Mouse (Mus musculus) retina, postnatal 7 days (tissue): ENCODE measurements around the gene Lrp4.

Experiments used
- DNase-seq: peaks from one replicate; pipeline ENCODE4 v3.0.0-alpha.2; 2012; ENCODE audit warnings: low read depth, low spot score

Gene Lrp4

DNA sequence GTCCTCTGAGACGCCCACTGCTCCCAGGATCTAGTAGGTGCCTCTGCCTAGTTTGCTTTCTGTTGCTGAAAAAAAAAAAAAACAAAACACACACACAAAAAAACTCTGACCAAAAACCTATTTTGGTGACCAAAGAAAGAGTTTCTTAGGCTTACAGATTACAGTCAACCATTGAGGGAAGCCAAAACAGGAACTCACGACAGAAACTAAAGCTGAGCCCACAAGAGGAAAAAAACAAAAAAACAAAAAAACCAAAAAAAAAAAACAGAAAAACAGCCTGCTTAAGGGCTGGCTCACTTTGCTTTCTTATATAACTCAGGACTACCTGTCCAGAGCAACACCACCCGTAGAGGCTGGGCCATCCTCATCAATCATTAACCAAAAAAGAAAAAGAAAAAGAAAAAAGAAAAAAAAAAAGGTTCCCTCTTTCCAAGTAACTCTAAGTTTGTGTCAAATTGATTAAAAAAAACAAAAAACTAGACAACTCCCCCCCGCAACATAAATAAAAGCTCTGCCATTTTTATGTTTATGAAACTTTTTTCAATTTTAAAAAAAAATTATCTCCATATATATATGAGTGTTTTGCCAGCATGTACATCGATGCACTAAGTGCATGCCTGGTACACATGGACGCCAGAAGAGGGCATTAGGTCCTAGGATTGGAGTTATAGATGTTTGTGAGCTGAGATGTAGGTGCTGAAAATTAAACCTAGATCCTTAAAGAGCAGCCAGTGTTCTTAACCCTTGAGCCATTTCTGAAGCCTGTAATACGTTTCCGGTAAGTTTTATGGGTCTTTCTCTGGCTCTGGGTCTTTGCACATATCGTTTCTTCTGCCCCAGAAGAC lies 3.9 kb upstream of the Lrp4 start:
- DNase-seq, result no peak

DNA sequence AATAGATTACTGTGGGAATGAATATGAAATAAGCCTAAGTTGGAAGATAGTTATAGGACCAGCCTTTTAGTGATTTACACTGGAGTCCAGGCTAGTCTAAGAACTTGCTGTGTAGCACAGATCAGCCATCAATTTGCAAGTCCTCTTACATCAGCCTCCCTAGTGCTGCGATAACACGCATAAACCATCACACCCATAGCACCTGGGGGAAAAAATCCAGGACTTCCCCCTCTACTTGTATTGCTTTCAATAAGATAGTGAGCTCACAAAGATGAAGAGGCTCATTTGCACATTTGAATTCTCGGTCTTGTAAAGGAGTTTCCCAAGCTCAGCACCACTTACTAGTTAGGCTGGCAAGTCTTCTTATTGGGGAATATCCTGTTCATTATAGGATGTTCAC lies 2.9 kb upstream of the Lrp4 start:
- no peak for DNase-seq

DNA sequence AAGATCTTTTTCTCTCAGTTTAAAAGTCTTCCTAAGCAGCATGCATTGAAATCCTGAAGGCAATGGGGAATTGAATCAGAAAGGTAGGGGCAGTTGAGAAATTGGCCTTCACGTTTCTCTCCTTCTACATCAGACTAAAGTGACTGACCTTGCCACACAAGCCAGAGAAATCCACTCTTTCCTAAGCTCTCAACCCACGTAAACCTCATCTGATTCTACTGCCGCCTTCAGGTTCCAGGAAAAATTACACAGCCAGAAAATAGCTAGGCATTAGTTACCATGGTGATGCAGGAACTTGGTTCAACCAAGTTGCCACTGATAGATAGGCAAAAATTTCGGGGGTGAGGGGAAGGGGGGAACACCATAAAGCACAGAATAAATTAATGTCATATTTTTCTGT lies 1.5 kb upstream of the Lrp4 start:
- DNase-seq, result no peak

DNA sequence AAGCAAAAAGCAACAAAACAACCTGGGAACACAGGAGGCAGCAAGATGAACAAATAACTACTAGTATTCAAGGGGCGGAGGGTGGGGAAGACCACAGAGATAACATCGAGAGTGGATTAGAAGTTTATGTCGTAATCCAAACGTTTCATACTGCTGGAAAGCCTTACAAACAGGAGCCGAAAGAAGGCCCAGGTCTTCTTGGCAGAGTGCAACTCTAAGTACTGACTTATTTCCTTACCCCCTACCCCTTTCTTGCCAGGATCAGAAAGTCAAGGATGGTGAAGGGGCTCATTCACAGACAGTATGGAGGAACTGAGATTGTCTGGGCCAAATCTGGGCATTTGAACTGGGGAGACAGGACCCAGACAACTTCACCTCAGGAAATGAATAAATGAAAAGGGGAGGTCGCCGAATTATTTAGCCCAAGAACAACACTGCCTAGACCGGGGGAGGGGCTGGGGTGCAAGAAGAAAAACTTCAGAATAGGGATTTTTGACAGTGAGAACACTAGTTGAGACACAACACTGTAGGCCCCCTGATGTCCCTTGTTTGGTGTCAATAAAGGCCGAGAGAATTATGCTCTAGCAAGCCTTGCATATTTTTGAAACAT lies 715 bp upstream of the Lrp4 start:
- no peak for DNase-seq

DNA sequence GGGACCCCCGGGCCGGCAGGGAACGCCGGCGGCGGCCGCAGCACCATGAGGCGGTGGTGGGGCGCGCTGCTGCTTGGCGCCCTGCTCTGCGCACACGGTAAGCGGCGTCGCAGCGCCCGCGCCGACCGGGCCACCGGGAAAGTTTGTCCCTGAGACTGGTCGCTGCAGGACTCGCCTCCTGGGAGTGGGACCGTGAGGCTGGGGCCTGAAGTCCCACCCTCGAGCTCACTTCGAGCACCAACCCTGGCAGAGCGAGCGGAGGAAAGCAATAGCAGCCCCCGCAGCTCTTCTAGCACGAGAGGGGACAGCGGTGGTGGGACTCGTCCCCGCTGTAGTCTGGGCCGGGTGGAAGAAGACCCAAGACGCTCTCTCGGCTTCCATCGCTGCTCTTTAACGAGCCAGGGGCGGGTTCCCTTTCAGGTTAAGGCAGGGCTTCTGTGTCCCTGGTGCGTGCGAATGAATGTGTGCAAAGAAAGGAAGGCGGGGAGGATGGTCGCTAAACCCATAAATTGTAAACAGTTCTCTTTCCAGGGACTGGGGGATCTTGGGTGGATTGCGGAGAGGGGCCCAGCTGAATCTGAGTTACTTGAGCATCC lies 443 bp downstream of the Lrp4 start:
- no peak for DNase-seq

DNA sequence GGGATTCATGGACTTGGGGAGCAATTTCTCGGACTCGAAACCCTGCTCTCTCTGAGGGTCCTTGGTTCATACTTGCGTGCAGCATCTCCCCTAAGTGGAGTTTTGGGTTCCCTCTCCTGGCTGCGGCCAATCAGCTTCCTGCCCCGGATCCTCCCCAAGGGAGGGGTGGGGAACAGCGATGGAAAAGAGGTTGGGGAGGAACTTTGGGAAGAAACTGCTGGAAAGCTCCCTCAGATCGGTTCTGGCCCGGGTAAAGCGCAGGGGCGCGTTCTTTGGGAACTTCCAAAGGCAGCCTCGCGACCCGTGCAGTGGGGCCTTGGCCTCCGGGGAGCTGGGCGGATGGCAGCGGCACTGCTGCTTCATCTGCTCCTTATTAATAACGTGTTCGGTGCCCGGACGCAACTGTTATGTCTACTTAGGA lies 951 bp downstream of the Lrp4 start:
- DNase-seq, result no peak

DNA sequence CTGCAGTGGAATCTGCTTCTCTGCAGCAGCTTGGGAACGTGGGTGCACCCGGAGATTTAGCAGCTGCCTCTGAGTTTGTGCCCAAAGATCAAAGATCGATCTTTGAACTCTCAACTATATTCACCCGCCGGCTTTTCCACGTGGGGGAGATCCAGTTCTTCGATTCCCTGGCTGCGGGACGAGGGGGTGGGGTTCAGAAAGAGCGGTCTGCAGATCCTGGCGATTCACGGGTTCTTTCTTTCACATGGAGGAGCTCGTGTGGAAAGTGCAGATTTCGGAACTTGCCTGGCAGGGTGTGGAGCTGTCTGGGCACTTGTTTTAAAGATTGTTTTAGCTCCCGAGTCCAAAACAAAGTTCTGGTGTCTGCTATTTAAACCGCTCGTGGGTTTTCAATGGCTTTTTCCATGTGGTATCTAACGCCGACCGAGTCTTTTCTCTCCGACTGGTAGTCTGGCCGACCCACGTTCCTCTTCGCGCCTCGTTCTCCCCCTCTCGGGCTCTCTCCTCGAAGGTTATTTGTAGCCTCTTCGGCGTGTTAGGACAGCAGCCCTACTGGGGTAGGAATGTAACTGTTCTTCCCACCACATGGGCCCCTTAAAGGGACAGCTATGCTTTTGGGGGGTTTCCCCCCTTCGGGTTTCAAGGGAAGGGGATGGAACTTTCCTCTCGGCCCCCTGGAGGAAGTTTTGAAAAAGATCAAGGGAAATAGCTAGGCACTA lies 1.5 kb downstream of the Lrp4 start:
- DNase-seq, result no peak

DNA sequence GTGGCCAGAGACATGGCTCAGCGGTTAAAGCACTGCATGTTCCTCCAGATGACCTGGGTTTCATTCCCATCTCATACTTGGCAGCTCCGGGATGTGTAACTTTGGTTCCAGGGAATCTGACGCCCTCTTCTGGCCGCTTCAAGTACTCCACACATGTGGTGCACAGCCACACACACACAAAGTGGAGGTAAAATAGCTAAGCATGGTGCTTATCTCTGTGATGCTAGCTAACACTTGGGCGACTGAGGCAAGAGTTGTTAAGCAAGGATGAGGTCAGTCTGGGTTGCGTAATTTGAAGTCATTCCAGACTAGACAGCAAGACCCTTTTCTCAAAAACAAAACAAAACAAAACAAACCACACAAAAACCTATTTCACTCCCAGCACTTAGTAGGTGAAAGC lies 2.8 kb downstream of the Lrp4 start:
- DNase-seq, result no peak

DNA sequence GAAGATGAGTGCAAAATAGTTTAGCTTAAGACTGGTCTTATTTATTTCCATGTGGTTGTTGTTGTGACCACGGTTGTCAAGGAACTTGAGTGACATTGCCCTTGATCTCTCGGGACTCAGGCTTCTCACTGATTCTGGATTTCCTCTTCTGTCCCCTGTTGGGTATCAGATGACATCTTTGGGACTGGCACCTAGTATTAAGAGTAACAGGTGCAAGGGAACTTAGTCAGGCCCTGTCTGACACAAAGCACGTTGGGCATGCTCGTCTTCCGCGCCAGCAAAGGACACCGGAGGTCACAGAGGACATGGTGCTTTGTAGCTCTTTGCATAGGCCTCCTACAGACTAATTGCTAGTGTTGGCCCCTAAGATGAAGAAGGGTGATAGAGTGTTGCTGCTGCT lies 3.5 kb downstream of the Lrp4 start:
- DNase-seq, result no peak

DNA sequence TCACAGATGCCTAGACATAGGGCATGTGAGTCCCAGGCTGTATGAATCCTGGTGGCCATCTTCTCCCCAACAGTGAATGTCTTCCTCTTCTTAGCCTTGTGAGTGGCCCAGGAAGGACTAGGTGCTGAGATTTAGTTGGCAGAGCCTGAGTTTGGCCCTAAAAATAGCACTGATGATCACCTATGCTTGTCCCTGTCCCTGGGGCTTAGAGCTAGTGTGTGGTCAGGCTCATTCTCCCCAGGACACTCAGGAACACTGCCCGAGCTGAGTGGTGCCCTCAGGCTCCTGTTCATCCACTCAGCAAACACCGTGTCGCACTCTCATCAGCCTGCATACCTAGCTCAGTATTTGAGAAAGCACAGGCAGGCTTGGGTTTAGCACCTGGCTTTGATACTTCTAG lies 4.0 kb downstream of the Lrp4 start:
- DNase-seq, result no peak

DNA sequence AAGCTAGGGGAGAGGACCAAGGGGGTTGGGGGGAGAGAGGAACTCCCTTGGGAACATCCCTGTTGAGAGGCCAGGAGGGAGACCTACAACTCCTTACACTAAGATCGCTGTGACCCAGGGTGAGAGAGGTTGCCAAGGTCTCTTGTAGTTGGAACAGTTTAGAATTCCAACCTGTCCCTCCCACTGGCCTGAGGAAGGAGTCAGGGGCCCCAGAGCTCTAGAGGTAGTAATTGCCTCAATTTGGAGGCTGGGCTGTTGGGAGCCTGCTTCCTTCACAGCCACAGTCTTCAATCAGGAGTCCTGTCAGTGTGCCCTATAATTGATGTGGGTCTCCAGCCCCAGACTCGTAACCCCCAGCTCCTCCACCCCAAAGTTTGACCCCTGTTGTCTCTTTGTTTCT lies 4.9 kb downstream of the Lrp4 start:
- DNase-seq, result no peak

DNA sequence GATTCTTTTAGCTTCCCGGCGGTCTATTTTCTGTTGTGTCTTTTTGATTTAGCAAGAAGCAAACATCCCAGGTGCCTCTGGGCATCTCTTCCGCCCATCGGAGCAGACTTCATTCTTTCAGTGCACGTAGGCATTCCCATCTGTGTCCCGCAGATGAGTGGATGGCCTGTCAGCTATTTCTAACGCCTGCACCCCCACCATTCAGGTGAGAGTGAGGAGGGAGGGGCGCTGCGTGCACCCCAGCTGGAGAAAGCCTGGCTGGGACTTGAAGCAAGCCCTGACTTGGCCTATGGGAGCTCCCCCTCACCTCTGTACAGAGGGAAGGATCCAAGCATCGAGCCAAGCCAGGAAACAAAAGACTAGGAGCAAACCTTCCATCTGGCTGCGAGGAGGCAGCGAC lies 5.4 kb downstream of the Lrp4 start:
- DNase-seq, result no peak

DNA sequence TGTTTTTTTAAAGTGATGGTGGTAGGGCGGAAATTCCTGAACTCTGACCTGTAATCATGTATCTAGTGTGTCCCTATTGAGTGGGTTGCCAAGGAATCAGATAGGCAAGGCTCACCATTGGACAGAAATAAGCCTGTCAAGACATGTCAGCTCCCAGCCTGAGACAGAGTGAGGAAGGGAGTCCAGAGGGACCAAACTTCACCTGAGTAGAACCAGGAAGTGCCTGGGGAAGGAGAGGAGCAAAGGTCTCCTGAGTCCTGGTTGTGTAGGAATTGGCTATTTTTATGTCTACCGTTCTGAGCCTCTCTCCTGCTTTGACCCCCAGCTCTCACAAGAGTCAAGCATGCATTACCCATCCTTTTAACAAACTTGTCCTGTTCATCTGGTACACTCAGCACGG lies 8.6 kb downstream of the Lrp4 start:
- no peak for DNase-seq

DNA sequence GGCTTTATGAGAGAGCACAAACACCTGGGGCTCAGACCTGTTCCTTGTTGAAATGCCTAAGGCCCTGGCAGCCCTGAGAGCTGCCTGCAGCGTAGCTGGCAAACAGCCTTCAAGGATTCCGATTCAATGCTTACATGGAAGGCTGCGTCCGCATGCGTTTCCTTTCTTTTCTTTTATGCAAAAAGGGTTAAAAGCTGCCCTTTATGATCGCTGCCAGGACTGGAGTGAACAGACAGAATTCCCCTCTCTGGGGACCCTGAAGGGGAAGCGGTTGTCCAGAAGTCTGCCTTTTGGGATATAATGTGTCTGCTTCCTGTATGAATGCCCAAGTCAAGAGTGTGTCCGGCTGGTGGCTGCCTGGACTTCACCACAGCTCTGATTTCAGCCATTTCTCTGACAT lies 10.3 kb downstream of the Lrp4 start:
- no peak for DNase-seq

DNA sequence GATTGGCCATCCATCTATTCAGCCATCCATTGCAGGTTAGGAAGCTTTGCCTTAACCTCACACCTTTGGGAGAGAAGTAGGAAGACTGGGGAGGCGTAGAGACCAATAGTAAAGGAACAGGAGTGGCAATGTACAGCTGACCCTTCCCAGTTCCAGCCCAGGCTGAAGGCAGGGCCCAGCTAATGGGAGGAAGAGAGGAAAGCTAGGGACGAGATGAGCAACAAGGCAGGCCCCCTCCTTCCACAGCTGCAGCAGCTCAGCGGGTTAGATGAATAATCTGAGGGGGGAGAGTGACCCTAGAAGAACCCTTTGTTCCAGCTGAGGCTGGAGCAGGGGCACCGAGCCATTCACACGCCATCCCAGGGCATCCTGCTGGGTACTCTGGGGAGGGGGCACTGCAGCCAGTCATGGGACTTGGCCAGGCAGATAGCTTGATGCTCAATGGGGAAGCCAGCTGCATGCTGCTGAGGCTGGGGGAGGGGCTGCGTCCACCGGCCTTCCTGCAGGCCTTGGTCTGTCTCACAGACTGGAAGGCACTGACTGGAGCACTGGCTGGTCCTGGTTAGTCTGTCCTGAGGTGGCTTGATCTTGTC lies 12.8 kb downstream of the Lrp4 start:
- DNase-seq, result no peak

DNA sequence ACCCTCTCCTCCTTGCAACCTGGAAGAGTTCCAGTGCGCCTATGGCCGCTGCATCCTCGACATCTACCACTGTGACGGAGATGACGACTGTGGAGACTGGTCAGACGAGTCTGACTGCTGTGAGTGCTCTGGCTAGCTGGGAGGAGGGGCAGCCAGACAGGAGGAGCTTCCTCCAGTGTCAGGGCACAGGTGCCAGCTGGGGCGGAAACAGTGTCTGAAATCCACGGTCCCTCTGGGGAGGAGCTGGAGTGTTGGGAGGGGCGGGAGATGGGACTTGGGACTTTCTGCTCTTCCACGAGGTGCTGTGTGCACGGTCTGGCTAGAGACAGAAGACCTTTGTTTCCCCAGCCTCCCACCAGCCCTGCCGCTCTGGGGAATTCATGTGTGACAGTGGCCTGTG lies 17.0 kb downstream of the Lrp4 start:
- DNase-seq, result no peak

DNA sequence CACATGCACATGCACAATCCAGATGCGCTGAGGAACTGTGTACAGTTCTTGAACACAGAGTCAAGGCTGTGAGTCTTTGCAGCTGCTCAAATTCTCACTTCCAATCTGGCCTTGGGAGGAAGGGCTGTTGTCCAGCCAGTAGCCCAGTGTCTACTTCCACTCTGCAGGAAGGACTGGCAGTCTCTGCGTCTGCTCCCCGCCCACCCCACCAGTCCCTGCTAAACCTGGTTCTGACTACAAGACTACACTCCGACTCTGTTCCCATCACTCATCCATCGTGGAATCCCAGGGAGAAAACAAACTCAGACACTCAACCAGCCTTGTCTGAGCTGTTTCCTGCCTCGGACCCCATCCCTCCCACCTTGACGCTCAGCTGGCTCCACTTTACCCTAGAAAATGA lies 18.5 kb downstream of the Lrp4 start:
- no peak for DNase-seq

DNA sequence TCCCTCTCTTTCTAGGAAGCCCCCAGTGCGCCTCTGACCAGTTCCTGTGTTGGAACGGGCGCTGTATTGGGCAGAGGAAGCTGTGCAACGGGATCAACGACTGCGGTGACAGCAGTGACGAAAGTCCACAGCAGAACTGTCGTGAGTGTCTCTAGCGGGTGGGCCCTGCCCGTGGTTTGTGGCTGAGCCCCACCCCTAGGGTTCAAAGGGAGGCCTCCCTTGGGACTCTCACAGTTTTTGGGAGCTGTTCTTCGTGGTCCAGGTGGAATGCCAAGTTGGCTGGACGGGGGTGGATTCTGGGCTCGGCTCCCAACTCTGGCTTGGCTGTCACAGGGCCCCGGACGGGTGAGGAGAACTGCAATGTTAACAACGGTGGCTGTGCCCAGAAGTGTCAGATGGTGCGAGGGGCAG lies 18.9 kb downstream of the Lrp4 start:
- DNase-seq, result no peak

DNA sequence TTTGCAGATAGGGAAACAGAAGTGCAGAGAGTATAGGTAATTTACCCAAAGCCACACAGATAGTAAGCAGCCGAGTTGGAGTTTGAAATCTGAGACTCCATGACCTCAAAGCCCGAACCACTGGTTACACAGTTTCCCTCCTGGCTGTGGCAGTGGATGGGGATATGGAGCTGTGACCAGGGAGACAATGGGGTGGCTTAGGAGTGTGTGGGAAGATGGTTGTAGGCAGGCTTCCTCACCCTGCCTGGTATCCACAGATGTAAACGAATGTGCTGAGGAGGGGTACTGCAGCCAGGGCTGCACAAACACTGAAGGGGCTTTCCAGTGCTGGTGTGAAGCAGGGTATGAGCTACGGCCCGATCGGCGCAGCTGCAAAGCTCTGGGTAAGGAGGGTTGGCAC lies 19.5 kb downstream of the Lrp4 start:
- DNase-seq, result no peak

DNA sequence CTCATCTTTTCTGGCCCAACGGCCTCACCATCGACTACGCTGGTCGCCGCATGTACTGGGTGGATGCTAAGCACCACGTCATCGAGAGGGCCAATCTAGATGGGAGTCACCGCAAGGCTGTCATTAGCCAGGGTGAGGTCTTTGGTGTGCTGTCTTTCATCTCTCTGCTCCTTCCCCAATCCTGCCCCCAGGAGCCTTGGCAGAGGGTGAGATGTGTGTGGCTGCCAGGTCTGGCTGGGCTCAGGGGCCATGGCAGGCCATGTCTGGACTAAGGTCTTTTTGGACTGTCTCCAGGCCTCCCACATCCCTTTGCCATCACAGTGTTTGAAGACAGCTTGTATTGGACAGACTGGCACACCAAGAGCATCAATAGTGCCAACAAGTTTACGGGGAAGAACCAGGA lies 23.1 kb downstream of the Lrp4 start:
- no peak for DNase-seq

DNA sequence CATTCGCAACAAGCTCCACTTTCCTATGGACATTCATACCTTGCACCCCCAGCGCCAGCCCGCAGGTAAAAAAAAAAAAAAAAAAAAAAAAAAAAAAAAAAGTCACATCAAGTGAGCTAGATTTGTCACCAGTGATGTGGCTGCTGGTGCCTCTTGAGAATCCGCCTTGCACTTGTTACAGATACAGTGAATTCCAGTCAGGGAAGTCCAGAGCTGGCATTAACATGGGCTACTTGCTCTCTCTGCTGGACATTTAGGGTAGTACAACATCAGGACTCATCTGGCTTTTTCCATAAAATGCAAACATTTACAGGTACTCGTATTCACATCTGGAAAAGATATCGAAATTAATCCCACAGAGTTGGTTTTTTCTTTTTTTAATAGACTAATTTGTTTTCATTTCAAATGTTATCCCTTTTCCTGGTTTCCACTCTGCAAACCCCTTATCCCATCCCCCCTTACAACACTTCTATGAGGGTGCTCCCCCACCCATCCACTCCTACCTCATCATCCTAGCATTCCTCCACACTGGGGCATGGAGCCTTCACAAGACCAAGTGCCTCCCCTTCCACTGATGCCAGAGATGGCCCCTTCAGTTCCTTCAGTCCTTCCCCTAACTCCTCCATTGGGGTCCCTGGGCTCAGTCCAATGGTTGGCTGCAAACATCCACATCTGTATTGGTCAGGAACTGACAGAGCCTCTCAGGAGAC lies 23.6 kb downstream of the Lrp4 start:
- peak; percentile 65 for DNase-seq
